ENCODE assay signal across 8 mouse cellular contexts in the genomic region with DNA sequence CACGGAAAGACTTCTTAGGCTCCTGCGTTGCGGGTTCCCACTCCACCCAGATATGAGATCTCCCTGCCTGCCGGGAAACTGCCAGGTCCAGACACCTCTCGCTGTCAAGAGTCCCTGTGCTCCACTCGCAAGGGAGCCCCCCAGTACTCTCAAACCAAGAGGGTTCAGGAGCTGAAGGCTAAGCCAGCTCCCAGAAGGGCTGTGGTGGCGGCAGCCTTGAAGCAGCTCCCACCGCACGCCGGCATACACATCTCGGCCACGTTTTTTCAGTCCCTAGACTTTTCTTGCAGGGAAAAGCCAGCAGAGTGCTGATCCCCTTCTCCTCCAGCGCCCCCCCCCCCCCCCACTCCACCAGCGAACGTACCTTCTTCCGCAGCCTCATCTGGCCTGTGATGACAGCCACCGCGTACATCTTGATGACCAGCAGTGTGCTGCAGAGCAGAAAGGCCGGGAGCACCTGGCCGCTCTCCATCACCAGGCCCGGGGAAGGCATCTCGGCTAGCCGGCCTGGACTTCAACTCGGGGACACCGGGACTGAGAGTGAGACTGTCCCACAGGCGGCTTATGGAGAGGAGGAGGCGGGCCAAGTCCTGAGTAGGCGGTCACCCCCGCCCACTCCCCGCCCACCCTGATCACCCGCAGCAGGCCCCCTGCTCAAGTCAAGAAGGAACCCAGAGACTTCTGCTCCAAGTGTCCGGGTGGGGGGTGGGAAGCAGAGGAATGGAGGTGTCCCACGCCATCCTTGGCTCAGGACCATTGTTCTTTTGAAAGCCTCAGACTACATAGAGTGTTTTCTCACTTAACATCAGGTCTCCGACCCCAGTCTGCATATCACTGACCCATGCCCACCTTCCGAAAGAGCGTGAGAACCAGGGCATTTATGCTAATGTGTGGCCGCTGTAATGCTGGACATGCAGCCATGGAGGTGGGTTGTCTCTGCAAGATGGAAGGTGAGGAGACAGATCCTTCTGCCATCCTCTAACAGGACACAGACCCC. TPM values are rescaled to one million over a fixed set of nuclear protein-coding genes. Genes with fewer than 3 reads are reported as not detected.
DNase-seq lines count a peak whose midpoint lies in the region; ATAC-seq and TF ChIP-seq lines count a peak whose summit lies in the region.

No protein-coding gene starts in this region.

- no peak for TF ChIP-seq CTCF in kidney, adult 2 months (conservative IDR thresholded peaks at IDR 0.05; ENCODE audit: insufficient read depth, insufficient read length, low read depth, low read length)
- TF ChIP-seq CTCF in liver, embryonic 14.5 days (IDR thresholded peaks at IDR 0.05; ENCODE audit: low read depth): no peak

- peak overlapping the region; percentile 72 for H3K4me2 ChIP-seq in hindbrain, embryonic 12.5 days (replicated peaks)
- peak overlapping the region; percentile 21; the same call in 1 of the 2 replicates for H3K4me2 ChIP-seq in liver, embryonic 14.5 days (ENCODE audit: low read depth)
- H3K4me2 ChIP-seq in stomach, embryonic 16.5 days (ENCODE audit: low read depth, low read length): peak overlapping the region; percentile 63

- H3K27me3 ChIP-seq in kidney, adult 2 months (replicated peaks; ENCODE audit: control insufficient read depth, insufficient read depth, low read length): no peaks in the 10 kb centered on the region
- H3K27me3 ChIP-seq in hindbrain, embryonic 12.5 days: peaks cover 16% of the 10 kb centered on the region
- H3K27me3 ChIP-seq in liver, embryonic 14.5 days (ENCODE audit: control insufficient read depth, insufficient read depth, low read length): peaks cover 14% of the 10 kb centered on the region
- H3K27me3 ChIP-seq in stomach, embryonic 16.5 days (ENCODE audit: control insufficient read depth, insufficient read depth, low read length): peaks cover 5% of the 10 kb centered on the region; the same call in 1 of the 2 replicates

- 21% methylated on average over 36 of the region's 37 CpGs for WGBS in kidney, adult 2 months
- 9% methylated on average over 34 of the region's 37 CpGs for WGBS in hindbrain, embryonic 12.5 days
- 15% methylated on average over 35 of the region's 37 CpGs for WGBS in liver, embryonic 14.5 days (ENCODE audit: insufficient replicate concordance)
- 10% methylated on average over 35 of the region's 37 CpGs for WGBS in stomach, embryonic 16.5 days

- H3K9me3 ChIP-seq in hindbrain, embryonic 12.5 days (replicated peaks): no peaks in the 10 kb centered on the region
- H3K9me3 ChIP-seq in liver, embryonic 14.5 days (ENCODE audit: control insufficient read depth, low read length): no peaks in the 10 kb centered on the region
- H3K9me3 ChIP-seq in stomach, embryonic 16.5 days (replicated peaks; ENCODE audit: control insufficient read depth, low read length): no peaks in the 10 kb centered on the region

- peak; percentile 20 for TF ChIP-seq POLR2A in kidney, adult 2 months (IDR thresholded peaks at IDR 0.05; ENCODE audit: low read depth, low read length)

- H3K27ac ChIP-seq in kidney, adult 2 months (ENCODE audit: insufficient read depth, low read depth, low read length): peak overlapping the region; percentile 37
- no peak overlapping the region for H3K27ac ChIP-seq in hindbrain, embryonic 12.5 days
- H3K27ac ChIP-seq in liver, embryonic 14.5 days: no peak overlapping the region
- H3K27ac ChIP-seq in stomach, embryonic 16.5 days (ENCODE audit: low read length): peak overlapping the region; percentile 2; the same call in 1 of the 2 replicates

- no peak for TF ChIP-seq EP300 in liver, embryonic 14.5 days (IDR thresholded peaks at IDR 0.05; ENCODE audit: low read depth)

- ATAC-seq in hindbrain, embryonic 12.5 days (ENCODE audit: low FRiP score): peak; percentile 56; the same call in 1 of the 2 replicates
- ATAC-seq in liver, embryonic 14.5 days (ENCODE audit: insufficient read depth): no peak
- peak; percentile 76; the same call in 1 of the 2 replicates for ATAC-seq in stomach, embryonic 16.5 days (ENCODE audit: insufficient read depth, low FRiP score)

- H3K9ac ChIP-seq in hindbrain, embryonic 12.5 days: peak overlapping the region; percentile 62
- H3K9ac ChIP-seq in liver, embryonic 14.5 days (replicated peaks): no peak overlapping the region
- peak overlapping the region; percentile 70 for H3K9ac ChIP-seq in stomach, embryonic 16.5 days (ENCODE audit: low read length)

- peak; percentile 43 for DNase-seq in kidney, adult 2 months
- DNase-seq in kidney, adult 8-10 months: no peak
- DNase-seq in embryo, embryonic 11 days: peak; percentile 78
- no peak for DNase-seq in liver, embryonic 14.5 days (ENCODE audit: low read depth in 3 of 3, low spot score in 3 of 3)
- no peak for DNase-seq in spleen, postnatal 10 days (ENCODE audit: low spot score in 2 of 2)
- DNase-seq in urinary bladder, adult 2 months (ENCODE audit: low spot score): no peak

- no peaks in the 10 kb centered on the region for H3K36me3 ChIP-seq in kidney, adult 2 months (ENCODE audit: control insufficient read depth, insufficient read depth, low read length)
- no peaks in the 10 kb centered on the region for H3K36me3 ChIP-seq in hindbrain, embryonic 12.5 days
- H3K36me3 ChIP-seq in liver, embryonic 14.5 days (replicated peaks; ENCODE audit: control insufficient read depth, insufficient read depth, low read depth): no peaks in the 10 kb centered on the region
- no peaks in the 10 kb centered on the region for H3K36me3 ChIP-seq in stomach, embryonic 16.5 days (ENCODE audit: control insufficient read depth, insufficient read depth, low read length)

- peak overlapping the region; percentile 60 for H3K4me3 ChIP-seq in kidney, adult 2 months (ENCODE audit: insufficient read depth, low read depth, low read length)
- peak overlapping the region; percentile 36 for H3K4me3 ChIP-seq in hindbrain, embryonic 12.5 days
- H3K4me3 ChIP-seq in liver, embryonic 14.5 days (ENCODE audit: insufficient read depth in 1 of 2, low read depth in 2 of 2, low read length in 2 of 2): no peak overlapping the region
- peak overlapping the region; percentile 50 for H3K4me3 ChIP-seq in stomach, embryonic 16.5 days (replicated peaks; ENCODE audit: low read length)

- no peaks in the 10 kb centered on the region for H3K4me1 ChIP-seq in kidney, adult 2 months (ENCODE audit: control insufficient read depth, insufficient read depth, low read length)
- H3K4me1 ChIP-seq in hindbrain, embryonic 12.5 days: peaks cover 19% of the 10 kb centered on the region
- H3K4me1 ChIP-seq in liver, embryonic 14.5 days (replicated peaks; ENCODE audit: control insufficient read depth in 2 of 2, insufficient read depth in 2 of 2, low read length in 1 of 2): no peaks in the 10 kb centered on the region
- peaks cover 8% of the 10 kb centered on the region; the same call in 1 of the 2 replicates for H3K4me1 ChIP-seq in stomach, embryonic 16.5 days (ENCODE audit: control insufficient read depth, insufficient read depth, low read length)

RNA-seq across cellular contexts. Expression of a gene that starts 26.6 kb away (rescaled TPM):
- 36.3 and 45.2 TPM in 2 replicates for polyA plus RNA-seq in kidney, adult 2 months (2012; rRNA removed)
- 4.7 and 7.1 TPM in 2 replicates for polyA plus RNA-seq in hindbrain, embryonic 12.5 days (2016; fragmentation: Nextera tagmentation; extraction: Ambion mirVana)
- 0.10 and 0.12 TPM in 2 replicates for polyA plus RNA-seq in liver, embryonic 14.5 days (2012; rRNA removed)
- 0.19 TPM in 1 of 2 replicates, not detected in the other for polyA plus RNA-seq in liver, embryonic 14.5 days (2014; fragmentation: Nextera tagmentation; extraction: Ambion mirVana)
- 10.3 and 13.0 TPM in 2 replicates for polyA plus RNA-seq in stomach, embryonic 16.5 days (2015; fragmentation: Nextera tagmentation; extraction: Ambion mirVana)
- polyA plus RNA-seq in urinary bladder, adult 2 months (2012; rRNA removed): 64.8 and 69.3 TPM in 2 replicates

RNA-seq across cellular contexts. Expression of a gene that starts 49.7 kb away (rescaled TPM):
- polyA plus RNA-seq in kidney, adult 2 months (2012; rRNA removed): 22.4 and 22.7 TPM in 2 replicates
- 22.9 and 23.2 TPM in 2 replicates for polyA plus RNA-seq in hindbrain, embryonic 12.5 days (2016; fragmentation: Nextera tagmentation; extraction: Ambion mirVana)
- polyA plus RNA-seq in liver, embryonic 14.5 days (2012; rRNA removed): 10.7 and 14.6 TPM in 2 replicates
- polyA plus RNA-seq in liver, embryonic 14.5 days (2014; fragmentation: Nextera tagmentation; extraction: Ambion mirVana): 14.7 and 15.7 TPM in 2 replicates
- polyA plus RNA-seq in stomach, embryonic 16.5 days (2015; fragmentation: Nextera tagmentation; extraction: Ambion mirVana): 33.6 and 34.8 TPM in 2 replicates
- 45.0 and 47.1 TPM in 2 replicates for polyA plus RNA-seq in urinary bladder, adult 2 months (2012; rRNA removed)

Comparison
In these comparisons a context has a peak if more than half of its experiments do, and no peak if none do; other contexts are left out.
1. DNase-seq: peak in kidney, adult 2 months (single experiment) and embryo, embryonic 11 days (single experiment); none in kidney, adult 8-10 months (0 of 2), liver, embryonic 14.5 days (0 of 3), spleen, postnatal 10 days (0 of 2) and urinary bladder, adult 2 months (single experiment).
2. H3K27ac ChIP-seq: peak in kidney, adult 2 months (single experiment) and stomach, embryonic 16.5 days (single experiment); none in hindbrain, embryonic 12.5 days (single experiment) and liver, embryonic 14.5 days (single experiment).
3. H3K4me3 ChIP-seq: peak in kidney, adult 2 months (single experiment), hindbrain, embryonic 12.5 days (single experiment) and stomach, embryonic 16.5 days (single experiment); none in liver, embryonic 14.5 days (0 of 2).
4. H3K4me2 ChIP-seq: peak in every context shown above with its lines; median percentile 72 in hindbrain, embryonic 12.5 days; 63 in stomach, embryonic 16.5 days; 21 in liver, embryonic 14.5 days.